Comparison of ENCODE assay signal across 26 mouse cellular contexts in the genomic region with DNA sequence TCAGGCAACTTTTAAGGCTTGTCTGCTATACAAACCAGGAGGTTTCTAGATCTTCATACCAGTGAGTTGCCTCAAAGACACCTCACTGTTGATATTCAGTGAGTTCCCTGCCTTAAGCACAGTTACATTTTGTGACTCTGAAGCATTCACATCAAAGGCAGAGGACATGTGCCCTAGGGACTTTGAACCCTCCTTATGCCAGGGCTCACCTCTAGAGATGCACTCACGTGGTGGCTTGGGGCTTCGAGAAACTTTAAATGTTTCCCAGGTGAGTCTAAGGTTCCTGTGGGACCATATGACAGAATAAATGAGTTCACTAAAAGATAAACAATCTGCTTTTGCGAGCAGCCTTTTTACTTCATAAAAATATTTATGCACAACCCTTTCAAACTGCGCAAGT. TPM values are rescaled to one million over a fixed set of nuclear protein-coding genes. Genes with fewer than 3 reads are reported as not detected.
DNase-seq lines count a peak whose midpoint lies in the region; ATAC-seq and TF ChIP-seq lines count a peak whose summit lies in the region.
"Had no signal": no experiment of that assay in that cellular context is flagged by ENCODE, and none has a peak within 500 bp of the region (broad histone marks: within the 10 kb centered on the region; RNA-seq: fewer than 3 reads in every experiment).

No protein-coding gene starts in this region.

- H3K27ac ChIP-seq in stomach, embryonic 14.5 days (ENCODE audit: low read length): peak overlapping the region; percentile 69; the same call in 1 of the 2 replicates
- H3K27ac ChIP-seq in stomach, postnatal 0 days (replicated peaks): no peak overlapping the region
- H3K27ac ChIP-seq in kidney, embryonic 15.5 days: peak overlapping the region; percentile 72
- no peak overlapping the region for H3K27ac ChIP-seq in cerebellum, adult 2 months (ENCODE audit: insufficient read depth, low read length)
- H3K27ac ChIP-seq: forebrain, embryonic 13.5 days; heart, embryonic 10.5 days; heart, embryonic 15.5 days; hindbrain, embryonic 12.5 days; limb, embryonic 10.5 days; limb, embryonic 15.5 days had no signal

- no peak overlapping the region for H3K9ac ChIP-seq in stomach, embryonic 14.5 days (replicated peaks; ENCODE audit: low read depth, low read length)
- no peak overlapping the region for H3K9ac ChIP-seq in stomach, postnatal 0 days (ENCODE audit: low read length)
- no peak overlapping the region for H3K9ac ChIP-seq in kidney, embryonic 15.5 days
- H3K9ac ChIP-seq: forebrain, embryonic 13.5 days; heart, embryonic 15.5 days; hindbrain, embryonic 12.5 days; limb, embryonic 15.5 days; liver, embryonic 13.5 days had no signal

- TF ChIP-seq EP300 in stomach, postnatal 0 days (optimal IDR thresholded peaks at IDR 0.05): no peak

- no peak for DNase-seq in stomach, postnatal 0 days (ENCODE audit: low spot score)
- peak; percentile 50 to 76 for DNase-seq in kidney, postnatal 25 days
- DNase-seq in ovary, adult 18-20 months (ENCODE audit: low spot score): no peak
- DNase-seq in cerebellum, adult 2 months: no peak
- no peak for DNase-seq in spleen, adult 12 weeks (ENCODE audit: low spot score)
- DNase-seq: adrenal gland, adult 2 months; adrenal gland, postnatal 36 days; B cell, adult 2 months; cerebellum, adult 18-20 months; cerebellum, postnatal 36 days; gastrocnemius, postnatal 25 days; heart, adult 11 months; layer of hippocampus, adult 9-11 months; liver, embryonic 13.5 days; lung, adult 18-20 months; midbrain, embryonic 14.5 days; right cerebral cortex, postnatal 25 days; spleen, adult 18-20 months had no signal

- peaks cover 33% of the 10 kb centered on the region for H3K4me1 ChIP-seq in stomach, embryonic 14.5 days (ENCODE audit: control insufficient read depth, insufficient read depth, low read length)
- H3K4me1 ChIP-seq in stomach, postnatal 0 days (replicated peaks; ENCODE audit: control insufficient read depth, insufficient read depth): no peaks in the 10 kb centered on the region; the same call in 1 of the 2 replicates
- peaks cover 34% of the 10 kb centered on the region for H3K4me1 ChIP-seq in kidney, embryonic 15.5 days
- H3K4me1 ChIP-seq in cerebellum, adult 2 months (ENCODE audit: control insufficient read depth, insufficient read depth, low read length): peaks cover 37% of the 10 kb centered on the region
- H3K4me1 ChIP-seq: forebrain, embryonic 13.5 days; hindbrain, embryonic 12.5 days; limb, embryonic 15.5 days; liver, embryonic 13.5 days had no signal

- H3K4me2 ChIP-seq in stomach, embryonic 14.5 days (replicated peaks; ENCODE audit: low read depth, low read length): no peak overlapping the region
- H3K4me2 ChIP-seq in stomach, postnatal 0 days (replicated peaks; ENCODE audit: low read depth): no peak overlapping the region
- no peak overlapping the region for H3K4me2 ChIP-seq in kidney, embryonic 15.5 days
- H3K4me2 ChIP-seq: forebrain, embryonic 13.5 days; heart, embryonic 15.5 days; hindbrain, embryonic 12.5 days; limb, embryonic 15.5 days; liver, embryonic 13.5 days had no signal

- no peaks in the 10 kb centered on the region for H3K27me3 ChIP-seq in stomach, embryonic 14.5 days (ENCODE audit: control insufficient read depth, insufficient read depth, low read length)
- H3K27me3 ChIP-seq in stomach, postnatal 0 days (ENCODE audit: control insufficient read depth, insufficient read depth, low read length): no peaks in the 10 kb centered on the region
- H3K27me3 ChIP-seq in kidney, embryonic 15.5 days: no peaks in the 10 kb centered on the region
- no peaks in the 10 kb centered on the region for H3K27me3 ChIP-seq in cerebellum, adult 2 months (ENCODE audit: control insufficient read depth, insufficient read depth, low read length)
- H3K27me3 ChIP-seq: forebrain, embryonic 13.5 days; heart, embryonic 15.5 days; hindbrain, embryonic 12.5 days; limb, embryonic 15.5 days; liver, embryonic 13.5 days had no signal

- WGBS in stomach, embryonic 14.5 days: 37% methylated on average over 4 of the region's 4 CpGs
- WGBS in stomach, postnatal 0 days: 44% methylated on average over 4 of the region's 4 CpGs
- WGBS in kidney, embryonic 15.5 days: 69% methylated on average over 4 of the region's 4 CpGs
- WGBS in cerebellum, adult 2 months: 84% methylated on average over 4 of the region's 4 CpGs

- no peak overlapping the region for H3K4me3 ChIP-seq in stomach, embryonic 14.5 days (ENCODE audit: low read depth, low read length)
- H3K4me3 ChIP-seq in stomach, postnatal 0 days (ENCODE audit: low read depth, low read length): no peak overlapping the region
- no peak overlapping the region for H3K4me3 ChIP-seq in kidney, embryonic 15.5 days (replicated peaks)
- H3K4me3 ChIP-seq in cerebellum, adult 2 months (replicated peaks; ENCODE audit: insufficient read depth, low read depth, low read length): no peak overlapping the region
- H3K4me3 ChIP-seq: forebrain, embryonic 13.5 days; heart, embryonic 10.5 days; heart, embryonic 15.5 days; hindbrain, embryonic 12.5 days; limb, embryonic 10.5 days; limb, embryonic 15.5 days; liver, embryonic 13.5 days had no signal

- no peak for ATAC-seq in stomach, embryonic 14.5 days (ENCODE audit: insufficient number of reproducible peaks, insufficient read depth, low FRiP score, low read depth)
- ATAC-seq in stomach, postnatal 0 days (ENCODE audit: low FRiP score, low TSS enrichment): no peak
- ATAC-seq in kidney, embryonic 15.5 days (replicated peaks; ENCODE audit: low FRiP score): no peak
- ATAC-seq: forebrain, embryonic 13.5 days had no signal

- no peaks in the 10 kb centered on the region for H3K9me3 ChIP-seq in stomach, embryonic 14.5 days (ENCODE audit: control insufficient read depth, low read depth, low read length)
- no peaks in the 10 kb centered on the region for H3K9me3 ChIP-seq in stomach, postnatal 0 days (ENCODE audit: control insufficient read depth, low read length)
- H3K9me3 ChIP-seq in kidney, embryonic 15.5 days (replicated peaks): no peaks in the 10 kb centered on the region
- H3K9me3 ChIP-seq: forebrain, embryonic 13.5 days; heart, embryonic 10.5 days; heart, embryonic 15.5 days; hindbrain, embryonic 12.5 days; limb, embryonic 10.5 days; limb, embryonic 15.5 days; liver, embryonic 13.5 days had no signal

- H3K36me3 ChIP-seq in stomach, embryonic 14.5 days (ENCODE audit: control insufficient read depth, insufficient read depth, low read length): no peaks in the 10 kb centered on the region
- no peaks in the 10 kb centered on the region for H3K36me3 ChIP-seq in stomach, postnatal 0 days (ENCODE audit: control insufficient read depth, insufficient read depth, low read length)
- H3K36me3 ChIP-seq in kidney, embryonic 15.5 days: no peaks in the 10 kb centered on the region
- H3K36me3 ChIP-seq: heart, embryonic 10.5 days; heart, embryonic 15.5 days; hindbrain, embryonic 12.5 days; limb, embryonic 10.5 days; limb, embryonic 15.5 days; liver, embryonic 13.5 days had no signal

- no peak for TF ChIP-seq POLR2A in cerebellum, adult 2 months (IDR thresholded peaks at IDR 0.05; ENCODE audit: borderline replicate concordance, insufficient read depth, low read length)

- no peak for TF ChIP-seq CTCF in stomach, postnatal 0 days (IDR thresholded peaks at IDR 0.05; ENCODE audit: low read depth)
- no peak for TF ChIP-seq CTCF in cerebellum, adult 2 months (IDR thresholded peaks at IDR 0.05; ENCODE audit: borderline replicate concordance, insufficient read depth, low read depth, low read length)

RNA-seq across cellular contexts. Expression of a gene that starts 50.0 kb away (rescaled TPM):
- 24.6 and 28.5 TPM in 2 replicates for polyA plus RNA-seq in stomach, embryonic 14.5 days (2014; fragmentation: Nextera tagmentation; extraction: Ambion mirVana)
- 9.0 and 11.0 TPM in 2 replicates for polyA plus RNA-seq in stomach, postnatal 0 days (2015; fragmentation: Nextera tagmentation; extraction: Ambion mirVana)
- 16.8 and 18.3 TPM in 2 replicates for polyA plus RNA-seq in kidney, embryonic 15.5 days (2015; fragmentation: Nextera tagmentation; extraction: Ambion mirVana)
- polyA plus RNA-seq in cerebellum, adult 2 months (2012; rRNA removed): 43.3 and 50.1 TPM in 2 replicates

Comparison
In these comparisons a context has a peak if more than half of its experiments do, and no peak if none do; other contexts are left out.
1. H3K27ac ChIP-seq: peak in stomach, embryonic 14.5 days (single experiment) and kidney, embryonic 15.5 days (single experiment); none in stomach, postnatal 0 days (single experiment) and cerebellum, adult 2 months (single experiment).
2. DNase-seq: peak in kidney, postnatal 25 days (2 of 2); none in stomach, postnatal 0 days (single experiment), ovary, adult 18-20 months (single experiment), cerebellum, adult 2 months (0 of 2) and spleen, adult 12 weeks (single experiment).